Mouse (Mus musculus): ENCODE measurements around the gene Acyp2.
A peak's percentile ranks its signal among the peaks of the same experiment; 100 is the strongest.

Acyp2 gene

DNA sequence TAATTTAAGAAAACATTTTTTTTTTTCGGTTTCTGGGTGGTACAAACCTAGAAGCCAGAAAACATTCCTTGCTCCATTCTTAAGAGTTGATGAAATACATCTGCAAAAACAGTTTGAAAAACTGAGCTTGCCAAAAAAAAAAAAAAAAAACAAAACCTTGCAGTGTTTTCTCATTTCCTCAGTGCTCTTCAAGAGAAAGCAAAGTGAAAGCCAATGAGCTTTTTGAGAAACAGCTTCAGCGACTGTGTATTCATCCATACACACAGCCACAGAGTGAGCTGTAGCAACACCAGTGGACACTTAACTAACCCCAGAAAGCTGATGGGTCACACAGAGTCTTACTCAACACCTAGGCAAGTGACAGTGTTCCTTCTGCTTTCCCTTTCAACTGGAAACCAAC, 69.4 kb downstream of the Acyp2 start:
- peak; percentile 36 for DNase-seq (ENCODE audit: low read depth, low spot score)

DNA sequence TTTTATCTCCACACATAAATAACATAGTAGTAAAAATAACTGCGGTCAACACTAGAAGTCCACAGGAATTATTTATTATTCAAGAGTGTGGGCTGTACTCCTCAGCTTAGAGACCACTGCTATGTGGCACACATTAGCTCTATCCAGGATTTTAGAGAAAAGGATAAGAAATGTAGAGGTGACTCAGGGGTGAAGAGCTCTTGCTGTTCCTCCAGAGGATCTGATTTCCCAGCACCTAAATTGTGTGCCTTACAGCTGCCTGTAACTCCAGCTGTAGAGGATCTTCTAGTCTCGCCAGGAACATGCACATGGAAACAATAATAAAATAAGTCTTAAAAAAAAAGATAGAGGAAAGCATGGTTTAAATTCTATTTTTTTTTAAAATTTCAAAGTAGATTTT, 70.5 kb downstream of the Acyp2 start:
- DNase-seq (ENCODE audit: low read depth, low spot score), result peak; percentile 18

DNA sequence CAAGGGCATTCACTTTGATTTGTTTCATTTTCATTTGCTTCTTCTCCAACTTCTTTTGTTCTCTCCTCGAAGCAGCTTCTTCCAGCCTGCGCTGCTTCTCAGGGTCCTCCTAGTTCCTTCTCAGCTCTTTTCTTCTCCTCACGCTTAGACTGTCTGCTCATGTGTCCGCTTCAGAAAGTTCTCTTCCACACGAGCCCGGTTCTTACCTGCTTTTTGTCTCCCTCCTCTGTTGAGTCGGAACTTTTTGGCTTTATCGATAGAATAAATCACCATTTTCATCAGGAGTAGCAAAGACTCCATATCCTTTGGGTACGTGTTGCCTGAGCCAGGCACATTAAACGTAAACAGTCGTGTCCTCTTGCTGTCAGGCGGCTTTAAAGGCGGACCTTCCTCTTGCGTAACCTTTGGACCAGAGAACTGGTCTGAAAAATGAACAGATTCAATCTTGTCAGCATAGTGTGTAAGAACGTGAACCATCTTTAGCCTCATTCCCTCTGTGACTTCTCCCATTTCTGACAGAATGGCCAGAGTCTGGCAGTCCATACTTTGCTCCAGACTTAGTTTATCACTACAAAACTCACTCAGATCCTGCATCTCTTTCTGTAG, 76.5 kb downstream of the Acyp2 start:
- no peak for DNase-seq (ENCODE audit: low read depth, low spot score)

DNA sequence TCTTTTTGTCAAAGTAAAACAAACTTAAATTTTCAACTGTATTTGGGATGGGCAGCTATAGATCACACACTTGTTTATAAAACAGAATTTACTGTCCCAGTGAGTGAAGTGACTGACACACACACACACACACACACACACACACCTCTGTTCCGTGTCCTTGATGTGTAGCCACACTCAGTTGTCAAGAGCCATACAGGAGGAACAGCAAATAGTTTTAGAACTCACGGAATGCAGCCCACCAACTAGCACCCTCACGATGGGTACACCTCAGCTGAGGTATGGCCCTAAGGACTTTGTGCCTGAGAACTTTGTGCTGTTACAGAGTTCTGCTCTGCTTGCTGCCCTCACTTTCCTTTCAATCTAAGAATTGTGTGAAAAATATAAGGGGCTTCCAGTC, 78.8 kb downstream of the Acyp2 start:
- no peak for DNase-seq (ENCODE audit: low read depth, low spot score)

DNA sequence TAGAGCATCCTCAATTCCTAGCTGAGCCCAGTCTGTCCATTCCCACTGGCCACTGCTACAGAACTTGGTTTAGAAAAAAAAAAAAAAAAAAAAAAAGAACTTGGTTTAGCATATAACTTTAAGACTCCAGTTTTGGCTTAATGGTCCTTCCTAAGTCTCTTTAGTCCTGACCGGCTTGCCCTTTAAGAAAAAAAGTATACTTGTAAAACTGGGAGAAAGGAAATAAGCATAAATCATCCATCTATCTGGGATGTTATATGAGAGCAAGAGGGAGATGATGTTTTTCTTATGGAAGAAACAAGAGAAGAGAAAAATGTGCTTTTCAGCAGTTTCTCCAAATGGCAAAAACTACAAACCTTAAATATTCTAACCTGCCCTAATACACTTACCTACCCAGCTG, 89.2 kb downstream of the Acyp2 start:
- no peak for DNase-seq (ENCODE audit: low read depth, low spot score)

DNA sequence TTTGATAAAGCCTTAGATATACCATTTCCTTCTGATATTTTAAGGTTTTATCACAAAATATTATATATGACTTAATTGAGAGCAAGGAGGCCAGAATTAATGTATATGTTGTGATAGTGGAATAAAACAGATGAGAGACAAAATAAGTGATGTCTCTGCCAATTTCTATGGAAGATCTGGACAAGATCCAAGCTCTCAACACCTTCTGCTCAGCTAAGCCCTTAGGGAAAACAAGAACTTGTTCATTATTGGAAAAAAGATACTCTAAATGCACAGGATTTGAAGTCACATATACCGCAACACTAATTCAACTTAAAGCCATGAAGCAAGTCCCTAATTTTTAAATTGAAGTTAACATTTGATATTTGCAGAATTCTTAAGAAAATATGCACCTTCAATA, 96.0 kb downstream of the Acyp2 start:
- DNase-seq (ENCODE audit: low read depth, low spot score), result no peak

DNA sequence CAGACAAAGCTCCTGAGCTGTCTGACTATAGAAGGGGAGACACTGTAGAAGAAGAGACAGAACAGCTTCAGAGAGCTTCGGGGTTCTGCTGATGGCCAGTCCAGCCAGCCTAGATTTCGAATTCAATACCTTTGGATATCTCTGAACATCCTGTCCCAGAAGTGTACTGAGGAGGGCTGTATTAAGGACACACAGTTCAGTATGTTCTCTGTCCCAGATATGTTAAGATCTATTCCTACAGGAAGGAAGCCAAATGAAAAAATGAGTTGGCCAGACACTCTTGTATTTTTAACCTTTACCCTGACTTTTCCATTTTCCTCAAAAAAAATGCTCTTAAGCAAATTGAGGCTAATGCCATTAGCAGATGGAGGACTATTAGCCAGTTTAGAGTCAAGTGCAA, 132.3 kb downstream of the Acyp2 start:
- peak; percentile 29 for DNase-seq (ENCODE audit: low read depth, low spot score)

DNA sequence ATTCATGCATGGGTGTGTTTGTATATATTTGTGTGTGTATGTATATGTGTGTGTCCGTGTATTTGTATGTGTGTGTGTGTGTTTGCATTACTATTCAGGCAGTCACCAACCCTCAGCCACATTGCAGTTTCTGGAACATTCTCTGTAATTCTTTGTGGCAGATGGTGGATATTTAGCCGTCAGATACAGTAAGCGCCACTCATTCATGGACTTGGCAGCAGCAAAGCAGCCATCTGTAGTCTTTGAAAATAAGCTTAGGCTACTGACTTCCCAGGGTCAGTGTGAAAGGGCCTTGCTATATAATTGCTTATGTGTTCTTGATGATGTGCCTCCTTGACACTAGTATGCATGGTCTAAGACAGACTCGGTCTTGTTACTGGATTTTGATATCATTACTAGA, 141.2 kb downstream of the Acyp2 start:
- no peak for DNase-seq (ENCODE audit: low read depth, low spot score)

DNA sequence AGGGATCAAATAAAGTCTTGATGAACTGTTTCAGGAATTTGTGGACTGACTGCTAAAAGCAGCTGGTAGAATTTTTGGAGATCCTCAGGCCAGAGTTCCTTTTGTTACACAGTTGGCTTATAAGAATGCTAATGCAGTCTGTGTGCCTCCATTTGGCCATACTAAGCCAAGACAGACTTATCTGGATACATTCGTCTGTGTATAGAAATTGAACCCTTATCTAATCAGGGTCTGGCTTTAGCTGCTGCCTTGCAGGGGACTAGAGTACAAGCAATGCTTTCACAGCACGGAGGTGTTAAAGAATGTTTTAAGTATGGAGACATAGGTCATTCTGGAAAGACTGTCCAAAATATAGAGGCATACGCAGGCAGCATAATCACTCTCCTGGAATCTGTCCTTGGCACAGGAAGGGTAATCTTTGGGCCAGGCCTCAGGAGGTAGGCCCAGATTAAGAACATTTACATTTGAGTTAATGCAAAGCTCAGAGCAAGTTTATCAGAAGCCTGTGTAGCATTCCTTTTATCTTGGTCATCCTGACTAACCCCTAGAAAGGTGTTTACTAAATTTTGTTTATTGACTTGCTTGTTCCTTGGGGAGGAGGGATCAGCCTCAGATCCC, 150.5 kb downstream of the Acyp2 start:
- no peak for DNase-seq (ENCODE audit: low read depth, low spot score)

DNA sequence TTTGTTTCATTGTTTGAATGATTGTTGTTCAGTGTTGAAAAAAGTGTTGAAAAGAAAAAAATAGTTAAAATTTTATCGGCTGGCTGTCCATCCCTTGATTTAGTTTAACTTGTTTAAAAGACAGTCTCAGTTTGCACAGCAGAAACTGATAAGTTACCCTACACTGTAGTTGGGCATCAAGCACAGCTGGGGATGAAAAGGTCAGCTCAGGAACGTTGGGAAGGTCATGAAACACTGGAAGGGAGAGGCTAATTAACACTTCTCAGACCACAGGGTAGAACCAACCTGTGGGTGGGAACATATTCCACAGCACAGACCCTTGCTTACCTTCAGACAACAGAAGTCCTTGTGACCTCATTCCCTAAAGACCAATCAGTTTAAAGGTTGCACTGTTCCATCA, 152.2 kb downstream of the Acyp2 start:
- DNase-seq (ENCODE audit: low read depth, low spot score), result no peak

DNA sequence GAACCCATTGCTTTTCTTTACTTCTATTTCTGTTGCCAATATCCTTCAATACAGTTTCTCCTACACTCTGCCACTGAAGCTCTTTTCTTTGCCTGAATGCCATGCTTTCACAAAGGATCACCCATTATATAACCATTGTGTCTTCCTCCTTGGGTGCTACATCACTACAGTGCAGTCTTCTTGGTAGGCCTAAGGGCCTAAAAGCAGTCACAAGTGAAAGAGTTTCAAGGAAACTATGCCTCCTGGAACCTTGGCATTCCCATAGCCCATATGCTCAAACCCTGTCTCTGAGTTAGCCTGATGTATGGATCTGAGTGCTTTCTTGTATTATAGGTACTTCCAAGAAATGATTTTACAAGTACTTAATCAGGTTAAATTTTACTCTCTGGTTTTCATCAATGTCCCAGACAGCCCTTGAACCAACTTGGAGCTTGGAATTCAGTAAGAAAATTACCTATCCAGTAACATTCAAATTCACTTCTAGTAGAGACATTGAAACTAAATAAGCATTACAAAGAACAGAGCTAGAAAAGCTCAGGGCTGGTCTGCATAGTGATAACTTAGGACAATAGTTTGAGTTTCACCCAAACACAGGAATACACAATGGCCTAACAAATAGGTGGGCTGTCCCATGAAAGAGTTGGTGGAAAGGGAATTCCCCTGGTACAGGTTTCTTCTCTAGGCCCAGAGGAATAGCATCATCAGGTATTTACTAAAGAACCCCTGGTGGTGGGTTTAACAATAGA, 157.7 kb downstream of the Acyp2 start:
- no peak for DNase-seq (ENCODE audit: low read depth, low spot score)

DNA sequence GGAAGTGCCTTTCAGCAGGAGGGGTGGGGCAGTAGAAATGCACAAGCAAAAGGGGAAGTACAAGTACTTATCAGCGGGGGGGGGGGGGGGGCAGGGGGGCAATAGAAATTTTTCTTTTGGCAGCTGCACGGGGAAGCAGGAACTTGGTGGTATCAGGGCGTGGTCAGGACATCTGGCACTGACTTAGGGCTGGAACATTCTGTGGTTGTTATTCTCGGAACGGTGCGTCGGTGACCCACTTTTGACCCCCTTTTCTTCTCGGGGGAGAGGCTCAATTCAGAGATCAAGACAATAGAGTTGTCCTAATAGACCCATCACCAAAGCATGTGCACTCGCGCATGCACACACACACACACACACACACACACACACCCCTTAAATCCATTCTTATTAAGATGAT, 161.2 kb downstream of the Acyp2 start:
- no peak for DNase-seq (ENCODE audit: low read depth, low spot score)

DNA sequence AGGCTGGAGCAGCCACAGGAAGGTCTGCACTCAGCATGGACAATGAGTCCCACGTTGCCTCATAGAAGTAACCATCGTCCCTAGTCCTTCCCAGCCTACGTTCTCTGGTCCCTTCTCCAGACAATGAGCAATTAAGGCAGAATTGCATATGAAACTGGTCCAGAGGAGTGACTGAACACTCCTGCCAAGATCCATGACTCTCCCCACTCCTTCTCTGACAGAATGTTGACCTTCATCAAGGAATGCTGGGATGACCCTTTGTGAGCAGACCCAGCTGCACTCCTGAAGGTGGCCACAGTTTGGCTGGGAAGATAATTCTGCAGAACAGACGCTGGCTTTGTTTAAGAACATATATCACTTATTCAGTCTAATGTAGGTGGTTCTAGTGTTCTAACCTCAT, 166.1 kb downstream of the Acyp2 start:
- no peak for DNase-seq (ENCODE audit: low read depth, low spot score)

DNA sequence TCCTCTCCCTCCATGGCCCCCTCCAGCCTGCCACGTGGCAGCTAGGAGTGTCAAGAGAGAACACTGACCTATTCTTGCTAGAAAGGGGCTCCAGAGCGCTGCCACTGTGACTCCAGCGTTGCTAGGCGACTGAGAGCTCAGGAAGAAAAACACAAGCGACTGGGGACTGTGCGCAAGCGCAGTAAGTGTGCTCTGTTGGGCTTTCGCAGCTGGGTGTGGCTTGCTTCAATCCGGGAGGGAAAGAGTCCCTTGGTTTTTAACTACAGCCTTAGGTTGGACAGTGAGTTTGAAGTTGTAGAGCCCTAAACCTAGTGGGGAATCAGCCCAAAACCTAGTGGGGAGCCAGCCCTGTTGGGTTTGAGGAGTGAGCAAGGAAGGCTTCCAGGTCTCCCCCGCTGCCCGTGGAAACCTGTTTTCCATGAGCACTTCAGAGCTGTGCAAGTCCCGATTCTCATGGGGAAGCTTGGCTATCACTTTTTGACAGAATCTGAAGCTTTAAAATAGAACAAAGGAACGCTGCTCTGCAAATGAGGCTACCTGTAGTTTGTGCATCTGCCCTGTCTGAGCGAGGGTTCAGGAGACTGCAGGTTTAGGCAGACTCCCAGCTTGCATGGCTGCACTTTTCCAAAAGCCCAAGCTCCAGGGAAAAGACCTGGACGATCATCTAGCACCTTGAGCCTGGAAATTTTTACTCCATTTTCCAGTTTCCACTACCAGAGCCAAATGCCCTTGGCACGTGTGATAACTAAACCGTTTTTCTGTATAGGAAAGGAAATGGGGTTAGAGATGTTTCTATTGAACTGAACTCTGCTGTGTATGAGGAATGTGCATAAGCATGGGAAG, 177.4 kb downstream of the Acyp2 start, which contains the start of gene 4930505A04Rik:
Gene 4930505A04Rik (minus strand): TSS at position 77 of the 843 bp plus-strand sequence.
- DNase-seq (ENCODE audit: low read depth, low spot score), result peak; percentile 92

DNA sequence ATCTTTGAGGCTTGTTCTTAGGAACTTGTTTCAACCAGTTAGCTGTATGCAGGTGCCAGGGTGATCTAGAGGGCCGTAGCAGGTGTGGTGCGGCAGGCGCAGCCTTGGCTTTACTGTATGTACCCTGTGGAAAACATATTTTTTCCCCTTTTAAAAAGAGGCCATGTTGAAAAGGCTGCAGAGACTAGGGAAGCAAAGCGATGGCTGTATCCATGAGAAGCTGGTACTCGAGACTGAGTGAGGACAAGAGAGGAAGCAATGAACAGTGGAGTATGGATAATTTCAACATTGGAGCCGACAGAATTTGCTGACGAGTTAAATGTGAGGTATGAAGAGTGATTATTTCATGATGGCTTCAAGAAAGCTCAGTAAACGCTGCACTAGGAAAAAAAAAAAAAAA, 178.2 kb downstream of the Acyp2 start:
- DNase-seq (ENCODE audit: low read depth, low spot score), result no peak

Measured in skeletal muscle tissue, adult 2 months (tissue).